Mouse (Mus musculus) erythroblast, embryonic 14.5 days (primary cell): ENCODE results near the gene Nsd2. TPM values are rescaled to one million over a fixed set of nuclear protein-coding genes. Genes with fewer than 3 reads are reported as not detected.

Experiments used
- H3K27me3 ChIP-seq: 2 replicates; pipeline ENCODE4 v1.6.1; 2012; ENCODE audit warnings: inconsistent platforms; ENCODE audit not compliant: control insufficient read depth
- H3K36me3 ChIP-seq: 2 replicates; pipeline ENCODE4 v1.6.1; 2012; ENCODE audit warnings: mild to moderate bottlenecking, inconsistent platforms; ENCODE audit not compliant: control insufficient read depth
- H3K4me1 ChIP-seq: 2 replicates; pipeline ENCODE4 v1.6.1; 2012; ENCODE audit warnings: inconsistent platforms; ENCODE audit not compliant: control insufficient read depth
- H3K4me3 ChIP-seq: replicated peaks from 2 replicates; pipeline ENCODE3; 2012; ENCODE audit warnings: moderate library complexity, mild to moderate bottlenecking, inconsistent platforms
- H3K9me3 ChIP-seq: 2 replicates; pipeline ENCODE4 v1.6.1; 2012; ENCODE audit warnings: low read length, inconsistent platforms, mixed read lengths; ENCODE audit not compliant: control insufficient read depth
- GATA1 ChIP-seq: IDR thresholded peaks from 2 replicates; pipeline ENCODE4 v1.6.1; 2012; ENCODE audit warnings: low read length, inconsistent platforms, mixed read lengths
- TAL1 ChIP-seq: IDR thresholded peaks from 3 replicates; pipeline ENCODE4 v1.6.1; 2012; ENCODE audit warnings: low read length, inconsistent platforms, mixed read lengths
- polyA plus RNA-seq: library from polyadenylated mRNA; stranded (reverse); fragments of >175 nt; gene quantifications from 2 replicates; pipeline ENCODE4 v1.2.3, GENCODE M21; 2012

Nsd2 gene
- polyA plus RNA-seq = 1.5 and 2.2 TPM in 2 replicates

- Histone ChIP-seq H3K4me3 (peak within 1 kb of the TSS; percentile 98), H3K4me1 (peaks cover 70% of the 10 kb centered on the region), H3K36me3 (peaks cover 30% of the 10 kb centered on the region), H3K27me3 (no peaks in the 10 kb centered on the region), H3K9me3 (no peaks in the 10 kb centered on the region)
- no peak for TF ChIP-seq GATA1
- TF ChIP-seq TAL1 = no peak
Observed at GRCm38 (mm10) chr5:33819876-33820732, at the start of gene Nsd2. TSS of gene Nsd2 (plus strand) at chr5:33820725.

GRCm38 (mm10) chr5:33777195-33777594 lies 43.3 kb upstream of the Nsd2 start:
- no peak overlapping the region for H3K4me3 ChIP-seq
- H3K9me3 ChIP-seq = no peaks in the 10 kb centered on the region
- peaks cover 23% of the 10 kb centered on the region for H3K4me1 ChIP-seq
- peaks cover 40% of the 10 kb centered on the region for H3K36me3 ChIP-seq
- TF ChIP-seq GATA1 (no peak), TAL1 (no peak)
- H3K27me3 ChIP-seq = no peaks in the 10 kb centered on the region

DNA sequence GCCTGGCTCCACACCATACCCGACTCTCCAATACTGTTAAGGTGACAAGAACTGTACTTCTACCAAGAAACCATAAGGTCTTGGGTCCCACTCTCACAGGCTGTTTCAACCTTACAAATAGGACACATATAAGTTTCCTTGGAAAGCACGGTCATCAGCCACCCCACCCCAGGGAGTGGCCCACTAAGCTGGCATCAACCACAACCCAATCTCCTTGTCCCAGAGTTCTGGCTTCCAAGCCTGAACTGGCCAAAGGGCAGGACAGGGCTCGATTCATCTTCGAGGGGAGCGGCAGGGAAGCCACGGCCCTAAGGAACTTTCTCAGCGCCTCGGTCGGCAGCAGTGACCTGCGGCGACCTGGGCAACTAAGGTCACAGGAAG lies 38.6 kb upstream of the Nsd2 start:
- Histone ChIP-seq H3K9me3 (no peaks in the 10 kb centered on the region), H3K36me3 (peaks cover 16% of the 10 kb centered on the region), H3K27me3 (peaks cover 2% of the 10 kb centered on the region), H3K4me1 (peaks cover 36% of the 10 kb centered on the region), H3K4me3 (peak overlapping the region; percentile 96)
- TF ChIP-seq TAL1 (no peak), GATA1 (no peak)

GRCm38 (mm10) chr5:33782345-33782998 lies 38.1 kb upstream of the Nsd2 start, which contains the start of gene Letm1:
TSS of gene Letm1 (minus strand) at chr5:33782817.
- H3K4me3 ChIP-seq = peak within 1 kb of the TSS; percentile 96
- peaks cover 2% of the 10 kb centered on the region for H3K27me3 ChIP-seq
- peaks cover 11% of the 10 kb centered on the region for H3K36me3 ChIP-seq
- no peak for TF ChIP-seq TAL1
- TF ChIP-seq GATA1 = no peak
- no peaks in the 10 kb centered on the region for H3K9me3 ChIP-seq
- peaks cover 36% of the 10 kb centered on the region for H3K4me1 ChIP-seq

- H3K36me3 ChIP-seq = peaks cover 6% of the 10 kb centered on the region
- peak overlapping the region; percentile 96 for H3K4me3 ChIP-seq
- H3K9me3 ChIP-seq = no peaks in the 10 kb centered on the region
- H3K4me1 ChIP-seq = peaks cover 36% of the 10 kb centered on the region
- TF ChIP-seq TAL1 = no peak
- no peak for TF ChIP-seq GATA1
- H3K27me3 ChIP-seq = peaks cover 2% of the 10 kb centered on the region
Observed at GRCm38 (mm10) chr5:33782999-33783390, 37.5 kb upstream of the Nsd2 start.

- no peak overlapping the region for H3K4me3 ChIP-seq
- TF ChIP-seq GATA1 = no peak
- no peak for TF ChIP-seq TAL1
Observed at GRCm38 (mm10) chr5:33791912-33792643, 28.4 kb upstream of the Nsd2 start.

GRCm38 (mm10) chr5:33803337-33803736 lies 17.2 kb upstream of the Nsd2 start:
- H3K9me3 ChIP-seq = no peaks in the 10 kb centered on the region
- no peaks in the 10 kb centered on the region for H3K4me1 ChIP-seq
- H3K36me3 ChIP-seq = no peaks in the 10 kb centered on the region
- H3K4me3 ChIP-seq = no peak overlapping the region
- peaks cover 2% of the 10 kb centered on the region; the same call in 1 of the 2 replicates for H3K27me3 ChIP-seq
- TF ChIP-seq GATA1 (no peak), TAL1 (no peak)

More at GRCm38 (mm10) chr5:33791912-33792643, 28.4 kb upstream of the Nsd2 start:
- Histone ChIP-seq H3K4me1 (no peaks in the 10 kb centered on the region), H3K27me3 (peaks cover 15% of the 10 kb centered on the region), H3K9me3 (0 out of 2 replicates have a peak, but pooled peaks cover 3% of the 10 kb centered on the region), H3K36me3 (no peaks in the 10 kb centered on the region)

- no peak for TF ChIP-seq TAL1
- TF ChIP-seq GATA1 = no peak
- Histone ChIP-seq H3K4me1 (peaks cover 8% of the 10 kb centered on the region), H3K4me3 (no peak overlapping the region), H3K27me3 (peaks cover 2% of the 10 kb centered on the region; the same call in 1 of the 2 replicates), H3K9me3 (no peaks in the 10 kb centered on the region), H3K36me3 (no peaks in the 10 kb centered on the region)
Observed at GRCm38 (mm10) chr5:33811519-33811918, 9.0 kb upstream of the Nsd2 start.
